Mouse (Mus musculus): ENCODE measurements around the gene Ilf2. TPM values are rescaled to one million over a fixed set of nuclear protein-coding genes. Genes with fewer than 3 reads are reported as not detected.

Ilf2 gene
- polyA plus RNA-seq, 1 experiment: 5.9 TPM

DNA sequence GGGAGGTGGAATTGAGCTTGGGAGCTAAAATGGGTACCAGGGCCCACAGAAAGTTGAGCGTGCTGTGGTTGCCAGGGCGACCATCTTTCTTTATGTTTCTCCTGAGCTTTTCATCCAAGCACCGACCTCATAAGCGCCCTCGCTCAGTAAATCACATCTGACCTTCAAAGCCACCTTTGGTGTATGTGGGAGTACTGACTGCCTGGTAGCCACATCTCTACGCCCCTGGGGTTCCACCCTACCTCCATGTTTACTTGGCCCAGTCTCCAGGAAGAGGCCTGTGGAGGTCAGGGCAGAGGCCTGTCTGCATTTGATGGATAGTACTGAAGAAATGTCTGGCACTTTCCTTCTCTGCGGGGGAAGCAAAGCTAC, 28.8 kb upstream of the Ilf2 start:
- H3K36me3 ChIP-seq (ENCODE audit: control insufficient read depth, insufficient read depth, low read length): no peaks in the 10 kb centered on the region
- WGBS: 75% methylated on average over 7 of the region's 7 CpGs
- H3K4me1 ChIP-seq (ENCODE audit: control insufficient read depth, insufficient read depth, insufficient read length, low read length): peaks cover 5% of the 10 kb centered on the region
- TF ChIP-seq CTCF (IDR thresholded peaks at IDR 0.05; ENCODE audit: extremely low read depth, insufficient read length, insufficient replicate concordance, low read depth, low read length) (no peak), POLR2A (IDR thresholded peaks at IDR 0.05; ENCODE audit: low read depth, low read length) (no peak)
- H3K27ac ChIP-seq (ENCODE audit: insufficient read depth, low read depth, low read length): peak overlapping the region; percentile 50; the same call in 1 of the 2 replicates
- no peaks in the 10 kb centered on the region for H3K27me3 ChIP-seq (ENCODE audit: control insufficient read depth, insufficient read depth, low read length)
- no peak overlapping the region for H3K4me3 ChIP-seq (ENCODE audit: low read depth, low read length)

DNA sequence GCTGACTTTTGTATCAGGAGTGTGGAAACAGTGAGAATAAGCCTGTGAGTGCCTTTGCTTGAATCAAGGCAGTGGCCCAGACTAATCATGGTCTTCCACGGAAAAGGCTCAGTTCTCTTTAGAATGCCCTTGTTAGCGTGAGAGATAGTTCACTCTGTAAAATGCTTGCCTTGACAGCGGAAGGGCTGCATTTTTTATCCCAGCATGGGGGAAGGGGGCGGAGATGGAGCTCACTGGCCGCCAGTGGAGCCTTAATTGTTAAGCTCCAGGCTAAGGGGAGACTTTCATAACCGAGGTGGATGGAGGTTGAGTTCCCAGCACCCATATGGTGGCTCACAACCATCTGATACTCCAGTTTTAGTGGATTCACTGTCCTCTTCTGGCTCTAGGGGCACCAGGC, 27.3 kb upstream of the Ilf2 start:
- Histone ChIP-seq H3K36me3 (ENCODE audit: control insufficient read depth, insufficient read depth, low read length) (no peaks in the 10 kb centered on the region), H3K27ac (ENCODE audit: insufficient read depth, low read depth, low read length) (no peak overlapping the region), H3K4me3 (ENCODE audit: low read depth, low read length) (no peak overlapping the region), H3K27me3 (ENCODE audit: control insufficient read depth, insufficient read depth, low read length) (no peaks in the 10 kb centered on the region), H3K4me1 (ENCODE audit: control insufficient read depth, insufficient read depth, insufficient read length, low read length) (peaks cover 5% of the 10 kb centered on the region)
- TF ChIP-seq CTCF (IDR thresholded peaks at IDR 0.05; ENCODE audit: extremely low read depth, insufficient read length, insufficient replicate concordance, low read depth, low read length) (no peak), POLR2A (IDR thresholded peaks at IDR 0.05; ENCODE audit: low read depth, low read length) (no peak)
- 81% methylated on average over 6 of the region's 6 CpGs for WGBS

DNA sequence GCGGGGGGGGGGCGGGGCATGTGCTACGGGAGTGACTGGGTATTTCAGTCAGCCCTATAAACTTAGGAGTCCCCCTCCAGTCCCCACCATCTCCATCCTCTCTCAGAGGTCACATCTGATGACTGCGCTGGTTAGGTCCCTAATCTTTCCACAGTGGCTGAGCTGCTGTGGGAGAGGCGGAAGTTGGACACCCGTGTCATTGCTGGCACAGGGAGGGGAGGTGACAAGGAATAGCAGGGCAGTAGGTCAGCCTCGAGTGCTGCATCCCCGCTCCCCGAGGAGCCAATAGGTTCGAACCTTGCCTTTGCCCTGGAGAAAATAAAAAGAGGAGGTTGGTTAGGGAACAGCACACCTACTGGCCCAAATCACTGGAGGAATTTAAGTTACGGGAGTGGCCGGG, 25.1 kb upstream of the Ilf2 start:
- Histone ChIP-seq H3K36me3 (ENCODE audit: control insufficient read depth, insufficient read depth, low read length) (no peaks in the 10 kb centered on the region), H3K27ac (ENCODE audit: insufficient read depth, low read depth, low read length) (no peak overlapping the region), H3K27me3 (ENCODE audit: control insufficient read depth, insufficient read depth, low read length) (no peaks in the 10 kb centered on the region), H3K4me3 (ENCODE audit: low read depth, low read length) (peak overlapping the region; percentile 36), H3K4me1 (ENCODE audit: control insufficient read depth, insufficient read depth, insufficient read length, low read length) (peaks cover 5% of the 10 kb centered on the region)
- 25% methylated on average over 12 of the region's 12 CpGs for WGBS
- TF ChIP-seq POLR2A (IDR thresholded peaks at IDR 0.05; ENCODE audit: low read depth, low read length) (no peak), CTCF (IDR thresholded peaks at IDR 0.05; ENCODE audit: extremely low read depth, insufficient read length, insufficient replicate concordance, low read depth, low read length) (no peak)

DNA sequence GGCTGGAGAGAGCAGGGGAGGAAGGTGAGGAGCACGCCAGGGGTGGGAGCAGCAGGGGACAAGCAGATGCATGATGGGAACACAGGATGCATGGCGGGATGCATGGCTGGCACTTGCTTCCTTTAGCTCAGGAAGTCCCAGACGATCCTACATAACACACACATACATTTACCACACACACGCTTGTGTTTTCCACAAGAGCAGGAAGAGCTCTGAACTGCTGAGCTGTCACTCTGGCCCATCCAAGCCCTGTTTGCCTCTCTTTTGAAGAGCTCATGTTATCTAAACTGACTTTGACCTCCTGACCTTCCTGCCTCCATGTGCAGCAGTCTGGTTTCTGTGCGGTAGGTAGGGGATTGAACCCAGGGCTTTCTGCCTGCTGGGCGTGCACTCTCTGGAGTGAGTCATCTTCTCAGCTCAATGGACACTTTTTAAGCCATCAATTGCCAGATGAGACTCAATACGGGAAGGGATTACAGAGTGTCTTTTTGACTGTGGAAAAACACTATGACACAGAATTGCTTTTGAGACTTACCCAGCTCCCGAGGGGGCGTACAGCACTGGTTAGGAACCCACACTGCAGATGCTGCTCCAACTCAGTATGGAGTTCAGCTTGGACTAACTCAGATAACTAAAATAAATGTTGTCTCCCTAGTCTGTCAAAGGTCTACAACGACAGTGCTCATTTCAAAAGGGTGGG, 24.4 kb upstream of the Ilf2 start:
- 47% methylated on average over 10 of the region's 10 CpGs for WGBS

DNA sequence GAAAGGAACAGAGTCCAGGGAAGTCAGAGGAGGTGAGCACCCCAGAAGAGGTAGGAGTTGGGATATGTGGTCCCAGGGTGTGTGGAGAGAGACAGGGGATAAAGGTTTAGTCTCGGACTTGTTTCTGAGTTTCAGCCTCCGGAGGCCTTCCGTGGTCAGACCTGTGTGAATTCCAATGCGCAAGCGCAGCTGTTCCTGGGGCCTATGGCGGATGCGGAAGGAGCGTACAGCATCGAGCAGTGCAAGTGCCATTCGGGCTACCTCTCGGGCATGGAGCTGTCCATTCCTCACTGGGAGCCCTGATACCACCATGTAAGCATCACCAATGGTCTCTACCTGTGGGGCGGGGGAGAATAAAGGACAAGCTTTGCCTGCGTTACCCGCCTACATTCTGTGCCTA, 21.0 kb upstream of the Ilf2 start:
- Histone ChIP-seq H3K27ac (ENCODE audit: insufficient read depth, low read depth, low read length) (no peak overlapping the region), H3K4me3 (ENCODE audit: low read depth, low read length) (no peak overlapping the region), H3K4me1 (ENCODE audit: control insufficient read depth, insufficient read depth, insufficient read length, low read length) (peaks cover 5% of the 10 kb centered on the region), H3K36me3 (ENCODE audit: control insufficient read depth, insufficient read depth, low read length) (no peaks in the 10 kb centered on the region), H3K27me3 (ENCODE audit: control insufficient read depth, insufficient read depth, low read length) (no peaks in the 10 kb centered on the region)
- TF ChIP-seq CTCF (IDR thresholded peaks at IDR 0.05; ENCODE audit: extremely low read depth, insufficient read length, insufficient replicate concordance, low read depth, low read length) (no peak), POLR2A (IDR thresholded peaks at IDR 0.05; ENCODE audit: low read depth, low read length) (no peak)
- 88% methylated on average over 14 of the region's 14 CpGs for WGBS

More for the DNA sequence above, 24.4 kb upstream of the Ilf2 start:
- H3K27ac ChIP-seq (ENCODE audit: insufficient read depth, low read depth, low read length): no peak overlapping the region
- no peaks in the 10 kb centered on the region for H3K36me3 ChIP-seq (ENCODE audit: control insufficient read depth, insufficient read depth, low read length)
- H3K4me1 ChIP-seq (ENCODE audit: control insufficient read depth, insufficient read depth, insufficient read length, low read length): peaks cover 5% of the 10 kb centered on the region
- no peaks in the 10 kb centered on the region for H3K27me3 ChIP-seq (ENCODE audit: control insufficient read depth, insufficient read depth, low read length)
- no peak for TF ChIP-seq CTCF (IDR thresholded peaks at IDR 0.05; ENCODE audit: extremely low read depth, insufficient read length, insufficient replicate concordance, low read depth, low read length)
- no peak for TF ChIP-seq POLR2A (IDR thresholded peaks at IDR 0.05; ENCODE audit: low read depth, low read length)
- H3K4me3 ChIP-seq (ENCODE audit: low read depth, low read length): peak overlapping the region; percentile 36

DNA sequence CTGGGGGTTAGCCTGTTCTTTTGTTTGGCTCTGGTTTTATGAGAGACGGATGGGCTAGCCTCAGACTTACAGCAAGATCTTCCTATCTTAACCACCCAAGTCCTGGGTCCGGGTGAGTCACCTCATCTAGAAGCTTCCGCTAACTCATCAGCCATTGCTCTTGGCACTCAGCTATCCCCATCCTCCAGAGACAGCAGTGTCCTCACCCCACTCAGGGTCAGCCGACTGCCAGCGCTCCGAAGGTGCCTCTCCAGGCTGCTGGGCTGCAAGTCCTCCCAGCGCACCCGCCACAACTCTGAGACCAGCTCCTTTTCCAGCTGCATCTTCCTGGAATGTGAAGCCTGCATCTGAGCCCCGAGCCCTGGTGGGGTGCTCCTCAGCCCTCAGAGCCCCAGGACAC, 16.2 kb upstream of the Ilf2 start:
- Histone ChIP-seq H3K36me3 (ENCODE audit: control insufficient read depth, insufficient read depth, low read length) (no peaks in the 10 kb centered on the region), H3K27me3 (ENCODE audit: control insufficient read depth, insufficient read depth, low read length) (peaks cover 4% of the 10 kb centered on the region), H3K4me1 (ENCODE audit: control insufficient read depth, insufficient read depth, insufficient read length, low read length) (no peaks in the 10 kb centered on the region), H3K4me3 (ENCODE audit: low read depth, low read length) (no peak overlapping the region), H3K27ac (ENCODE audit: insufficient read depth, low read depth, low read length) (no peak overlapping the region)
- 78% methylated on average over 9 of the region's 9 CpGs for WGBS
- TF ChIP-seq CTCF (IDR thresholded peaks at IDR 0.05; ENCODE audit: extremely low read depth, insufficient read length, insufficient replicate concordance, low read depth, low read length) (no peak), POLR2A (IDR thresholded peaks at IDR 0.05; ENCODE audit: low read depth, low read length) (no peak)

DNA sequence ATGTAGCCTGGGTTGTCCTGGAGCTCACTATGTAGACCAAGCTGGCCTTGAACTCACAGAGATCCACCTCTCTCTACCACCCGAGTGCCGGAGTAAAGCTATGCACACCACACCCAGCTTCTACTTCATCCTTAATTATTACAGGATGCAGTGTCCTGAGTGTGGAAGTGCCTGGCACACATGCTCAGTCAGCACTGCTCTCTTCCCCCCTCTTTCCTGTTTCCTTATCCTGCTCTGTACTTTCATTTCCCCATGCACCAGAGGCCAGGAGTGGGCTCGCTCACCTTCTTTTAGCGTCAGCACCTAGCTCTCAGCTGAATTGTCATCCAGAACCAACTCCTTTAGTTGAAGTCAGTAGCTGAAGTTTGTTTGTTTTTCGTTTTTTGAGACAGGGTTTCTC, 15.6 kb upstream of the Ilf2 start:
- Histone ChIP-seq H3K27me3 (ENCODE audit: control insufficient read depth, insufficient read depth, low read length) (peaks cover 10% of the 10 kb centered on the region), H3K4me1 (ENCODE audit: control insufficient read depth, insufficient read depth, insufficient read length, low read length) (no peaks in the 10 kb centered on the region), H3K4me3 (ENCODE audit: low read depth, low read length) (no peak overlapping the region), H3K36me3 (ENCODE audit: control insufficient read depth, insufficient read depth, low read length) (no peaks in the 10 kb centered on the region), H3K27ac (ENCODE audit: insufficient read depth, low read depth, low read length) (no peak overlapping the region)
- WGBS: 57% methylated on average over 5 of the region's 5 CpGs
- TF ChIP-seq CTCF (IDR thresholded peaks at IDR 0.05; ENCODE audit: extremely low read depth, insufficient read length, insufficient replicate concordance, low read depth, low read length) (no peak), POLR2A (IDR thresholded peaks at IDR 0.05; ENCODE audit: low read depth, low read length) (no peak)
